Mouse (Mus musculus) ES-CJ7 (cell line): ENCODE results near the gene Fgf2.

ENCODE experiments used
- DNase-seq: peaks from one replicate; pipeline ENCODE4 v3.0.0; 2011; ENCODE audit warnings: low read depth, low spot score

Gene Fgf2

GRCm38 (mm10) chr3:37348221-37349165 lies at the start of gene Fgf2:
Fgf2 (plus strand) TSS chr3:37348346.
- DNase-seq: peak; percentile 8

GRCm38 (mm10) chr3:37299470-37299869 lies 48.7 kb upstream of the Fgf2 start:
- DNase-seq: no peak

GRCm38 (mm10) chr3:37302685-37303084 lies 45.5 kb upstream of the Fgf2 start:
- DNase-seq: peak; percentile 86

- DNase-seq: peak; percentile 4
Observed at GRCm38 (mm10) chr3:37303392-37304139, 44.6 kb upstream of the Fgf2 start.

- DNase-seq: no peak
Observed at GRCm38 (mm10) chr3:37311897-37312369, 36.2 kb upstream of the Fgf2 start.

GRCm38 (mm10) chr3:37312370-37312941 lies 35.7 kb upstream of the Fgf2 start, which contains the start of the genes Bbs12 and Cetn4:
Bbs12 (plus strand) TSS chr3:37312554.
Cetn4 (minus strand) TSS chr3:37312708.
- DNase-seq: peak; percentile 92

GRCm38 (mm10) chr3:37313371-37313770 lies 34.8 kb upstream of the Fgf2 start:
- no peak for DNase-seq

GRCm38 (mm10) chr3:37316233-37316632 lies 31.9 kb upstream of the Fgf2 start:
- no peak for DNase-seq

GRCm38 (mm10) chr3:37324310-37324709 lies 23.8 kb upstream of the Fgf2 start:
- DNase-seq: no peak

- no peak for DNase-seq
Observed at GRCm38 (mm10) chr3:37325317-37326112, 22.6 kb upstream of the Fgf2 start.

- no peak for DNase-seq
Observed at GRCm38 (mm10) chr3:37326627-37327026, 21.5 kb upstream of the Fgf2 start.

GRCm38 (mm10) chr3:37328489-37328888 lies 19.7 kb upstream of the Fgf2 start:
- no peak for DNase-seq

GRCm38 (mm10) chr3:37329963-37330362 lies 18.2 kb upstream of the Fgf2 start:
- DNase-seq: no peak

- DNase-seq: peak; percentile 11
Observed at GRCm38 (mm10) chr3:37331999-37332449, 16.1 kb upstream of the Fgf2 start.

GRCm38 (mm10) chr3:37334053-37334452 lies 14.1 kb upstream of the Fgf2 start:
- DNase-seq: no peak

GRCm38 (mm10) chr3:37341110-37341509 lies 7.0 kb upstream of the Fgf2 start:
- DNase-seq: peak; percentile 67

GRCm38 (mm10) chr3:37342811-37343210 lies 5.3 kb upstream of the Fgf2 start:
- DNase-seq: no peak

- peak; percentile 38 for DNase-seq
Observed at GRCm38 (mm10) chr3:37347671-37348070, 475 bp upstream of the Fgf2 start.

- DNase-seq: peak; percentile 16
Observed at GRCm38 (mm10) chr3:37349166-37349548, 1.0 kb downstream of the Fgf2 start.

GRCm38 (mm10) chr3:37350386-37350785 lies 2.2 kb downstream of the Fgf2 start:
- no peak for DNase-seq

- DNase-seq: no peak
Observed at GRCm38 (mm10) chr3:37353951-37354481, 5.9 kb downstream of the Fgf2 start.
